Mouse (Mus musculus): ENCODE measurements at regions not wholly inside any gene's neighbourhood (a gene's known extent, or its start where the extent isn't known, plus 50 kb on each side); places are given as distances from the start of the nearest gene placed in this dataset.

DNA sequence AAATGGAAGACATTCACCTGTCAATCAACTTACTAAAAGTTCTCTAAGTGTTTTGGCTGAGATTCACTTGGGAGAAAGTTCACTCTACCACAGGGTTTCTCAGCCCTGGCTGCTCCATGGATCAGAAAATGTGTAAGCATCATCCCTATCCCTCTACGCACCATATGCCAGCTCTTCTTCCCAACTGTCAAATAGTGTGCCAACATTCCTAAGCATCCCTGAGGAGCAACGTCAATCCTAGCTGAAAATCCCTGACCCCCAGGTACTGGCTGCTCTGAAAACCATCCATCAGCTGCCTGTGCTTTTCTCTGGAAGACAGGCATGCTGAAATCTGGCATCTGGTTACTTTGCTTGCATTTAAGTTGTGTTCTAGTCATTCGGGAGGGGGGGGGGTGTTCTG, 436.5 kb upstream of the Gcfc2 start:
- no peaks in the 10 kb centered on the region for H3K36me3 ChIP-seq (replicated peaks; ENCODE audit: control insufficient read depth, insufficient read depth, low read length)
- TF ChIP-seq EP300 (IDR thresholded peaks at IDR 0.05; ENCODE audit: low read depth): no peak
- TF ChIP-seq CTCF (IDR thresholded peaks at IDR 0.05; ENCODE audit: low read depth): no peak
- no peaks in the 10 kb centered on the region for H3K9me3 ChIP-seq (replicated peaks; ENCODE audit: control insufficient read depth, low read length)
- WGBS: 58% methylated on average over 3 of the region's 3 CpGs
- H3K4me2 ChIP-seq (ENCODE audit: low read depth, low read length): no peak overlapping the region
- no peaks in the 10 kb centered on the region for H3K27me3 ChIP-seq (ENCODE audit: control insufficient read depth, insufficient read depth, low read length)
- DNase-seq (ENCODE audit: low spot score): no peak
- no peaks in the 10 kb centered on the region for H3K4me1 ChIP-seq (ENCODE audit: control insufficient read depth, insufficient read depth)
- ATAC-seq (ENCODE audit: insufficient read depth, low read depth): no peak
- H3K27ac ChIP-seq (ENCODE audit: low read depth): no peak overlapping the region
- H3K9ac ChIP-seq (replicated peaks; ENCODE audit: low read depth, low read length): no peak overlapping the region
- H3K4me3 ChIP-seq (ENCODE audit: low read depth, low read length): no peak overlapping the region

DNA sequence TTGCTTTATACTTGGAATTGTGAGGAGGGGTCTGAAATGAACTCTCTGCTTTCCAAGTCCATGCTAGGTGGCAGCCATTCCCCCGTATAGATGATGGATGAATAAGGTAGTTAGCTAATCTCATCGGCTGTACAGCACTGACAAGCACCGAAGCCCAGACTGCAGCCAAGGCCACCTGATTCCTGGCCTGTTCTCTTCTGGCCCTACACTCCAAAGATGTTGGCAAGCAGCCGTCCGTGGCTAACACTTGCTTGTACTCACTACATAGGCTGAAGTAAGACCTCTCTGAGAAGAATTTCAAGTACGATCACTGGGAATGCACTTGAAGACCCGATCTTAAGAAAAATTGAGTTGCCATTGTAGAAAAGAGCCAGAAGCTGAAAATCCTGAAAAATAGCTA, 427.2 kb upstream of the Gcfc2 start:
- no peaks in the 10 kb centered on the region for H3K9me3 ChIP-seq (replicated peaks; ENCODE audit: control insufficient read depth, low read length)
- H3K36me3 ChIP-seq (replicated peaks; ENCODE audit: control insufficient read depth, insufficient read depth, low read length): no peaks in the 10 kb centered on the region
- no peaks in the 10 kb centered on the region for H3K27me3 ChIP-seq (ENCODE audit: control insufficient read depth, insufficient read depth, low read length)
- TF ChIP-seq CTCF (IDR thresholded peaks at IDR 0.05; ENCODE audit: low read depth): no peak
- TF ChIP-seq EP300 (IDR thresholded peaks at IDR 0.05; ENCODE audit: low read depth): no peak
- H3K4me2 ChIP-seq (ENCODE audit: low read depth, low read length): no peak overlapping the region
- no peak overlapping the region for H3K9ac ChIP-seq (replicated peaks; ENCODE audit: low read depth, low read length)
- WGBS: 83% methylated on average over 7 of the region's 7 CpGs
- H3K4me1 ChIP-seq (ENCODE audit: control insufficient read depth, insufficient read depth): no peaks in the 10 kb centered on the region
- H3K4me3 ChIP-seq (ENCODE audit: low read depth, low read length): no peak overlapping the region
- DNase-seq (ENCODE audit: low spot score) (no peak), ATAC-seq (ENCODE audit: insufficient read depth, low read depth) (no peak)
- no peak overlapping the region for H3K27ac ChIP-seq (ENCODE audit: low read depth)

DNA sequence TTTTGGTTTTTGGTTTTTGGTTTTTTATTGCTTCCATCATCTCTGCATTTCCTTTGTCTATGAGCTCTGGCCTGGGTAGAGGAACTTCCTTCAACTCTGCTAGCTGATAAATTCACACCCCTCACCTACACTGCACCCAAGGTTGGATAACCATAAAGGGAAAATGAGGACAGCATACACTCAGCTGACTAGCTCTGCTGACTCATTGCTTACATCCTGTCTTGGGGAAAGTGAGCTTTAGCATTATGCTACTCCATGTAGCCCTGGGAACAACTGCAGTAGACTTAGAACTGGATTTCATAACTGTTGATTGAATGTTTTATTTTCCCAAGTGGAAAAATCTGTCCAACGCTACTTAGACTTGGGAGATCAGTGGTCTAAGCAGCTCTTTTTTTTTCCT, 406.3 kb upstream of the Gcfc2 start:
- Histone ChIP-seq H3K4me1 (ENCODE audit: control insufficient read depth, insufficient read depth) (no peaks in the 10 kb centered on the region), H3K9ac (replicated peaks; ENCODE audit: low read depth, low read length) (no peak overlapping the region), H3K4me2 (ENCODE audit: low read depth, low read length) (no peak overlapping the region), H3K27ac (ENCODE audit: low read depth) (no peak overlapping the region), H3K9me3 (replicated peaks; ENCODE audit: control insufficient read depth, low read length) (no peaks in the 10 kb centered on the region), H3K27me3 (ENCODE audit: control insufficient read depth, insufficient read depth, low read length) (no peaks in the 10 kb centered on the region), H3K4me3 (ENCODE audit: low read depth, low read length) (no peak overlapping the region), H3K36me3 (replicated peaks; ENCODE audit: control insufficient read depth, insufficient read depth, low read length) (no peaks in the 10 kb centered on the region)
- TF ChIP-seq EP300 (IDR thresholded peaks at IDR 0.05; ENCODE audit: low read depth) (no peak), CTCF (IDR thresholded peaks at IDR 0.05; ENCODE audit: low read depth) (no peak)
- ATAC-seq (ENCODE audit: insufficient read depth, low read depth) (no peak), DNase-seq (ENCODE audit: low spot score) (no peak)
- 74% methylated on average over 1 of the region's 1 CpGs for WGBS

DNA sequence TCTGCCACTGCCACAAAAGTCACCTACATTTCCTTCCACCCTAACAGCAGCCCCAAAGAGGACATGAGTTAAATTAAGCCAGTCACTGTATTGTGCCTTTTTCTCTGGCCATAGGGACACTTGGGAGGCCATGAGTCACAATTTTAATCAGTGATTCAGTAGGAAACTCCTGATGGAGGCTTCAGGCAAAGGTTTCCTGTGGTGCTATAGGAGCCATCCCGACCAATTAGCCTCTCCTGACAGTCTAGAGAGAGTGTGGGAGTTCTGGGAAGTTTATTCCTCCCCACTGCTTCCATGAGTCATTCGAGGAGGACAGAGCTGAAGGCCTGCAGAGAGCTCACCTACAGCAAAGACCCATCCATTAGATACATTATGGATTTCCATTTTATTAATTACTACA, 361.2 kb upstream of the Gcfc2 start:
- ATAC-seq (ENCODE audit: insufficient read depth, low read depth) (no peak), DNase-seq (ENCODE audit: low spot score) (no peak)
- TF ChIP-seq CTCF (IDR thresholded peaks at IDR 0.05; ENCODE audit: low read depth) (no peak), EP300 (IDR thresholded peaks at IDR 0.05; ENCODE audit: low read depth) (no peak)
- Histone ChIP-seq H3K9ac (replicated peaks; ENCODE audit: low read depth, low read length) (no peak overlapping the region), H3K4me3 (ENCODE audit: low read depth, low read length) (no peak overlapping the region), H3K27me3 (ENCODE audit: control insufficient read depth, insufficient read depth, low read length) (no peaks in the 10 kb centered on the region), H3K4me2 (ENCODE audit: low read depth, low read length) (no peak overlapping the region), H3K4me1 (ENCODE audit: control insufficient read depth, insufficient read depth) (no peaks in the 10 kb centered on the region), H3K36me3 (replicated peaks; ENCODE audit: control insufficient read depth, insufficient read depth, low read length) (no peaks in the 10 kb centered on the region), H3K9me3 (replicated peaks; ENCODE audit: control insufficient read depth, low read length) (no peaks in the 10 kb centered on the region), H3K27ac (ENCODE audit: low read depth) (no peak overlapping the region)
- WGBS: 44% methylated on average over 2 of the region's 2 CpGs

DNA sequence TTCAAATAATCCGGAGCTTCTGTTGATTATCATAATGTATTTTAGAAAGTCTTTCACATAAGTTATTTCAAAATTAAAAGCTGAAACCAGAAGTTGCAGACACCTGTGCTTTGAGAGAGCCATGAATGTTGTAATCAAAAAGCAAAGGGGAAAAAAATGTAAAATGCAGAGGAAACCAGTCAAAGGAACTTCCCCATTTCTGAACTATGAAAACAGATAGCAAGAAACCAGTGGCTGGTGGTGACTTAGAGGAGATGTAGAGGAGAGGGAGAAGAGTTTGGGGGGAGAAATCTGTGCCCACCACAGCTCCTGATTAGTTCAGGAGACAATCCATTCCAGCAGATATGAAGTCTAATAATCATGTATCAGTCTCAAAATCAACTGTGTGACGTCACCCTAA, 360.3 kb upstream of the Gcfc2 start:
- H3K27ac ChIP-seq (ENCODE audit: low read depth): no peak overlapping the region
- H3K9me3 ChIP-seq (replicated peaks; ENCODE audit: control insufficient read depth, low read length): no peaks in the 10 kb centered on the region
- H3K4me1 ChIP-seq (ENCODE audit: control insufficient read depth, insufficient read depth): no peaks in the 10 kb centered on the region
- DNase-seq (ENCODE audit: low spot score) (no peak), ATAC-seq (ENCODE audit: insufficient read depth, low read depth) (no peak)
- no peaks in the 10 kb centered on the region for H3K36me3 ChIP-seq (replicated peaks; ENCODE audit: control insufficient read depth, insufficient read depth, low read length)
- TF ChIP-seq EP300 (IDR thresholded peaks at IDR 0.05; ENCODE audit: low read depth): no peak
- TF ChIP-seq CTCF (IDR thresholded peaks at IDR 0.05; ENCODE audit: low read depth): no peak
- WGBS: 75% methylated on average over 2 of the region's 2 CpGs
- H3K27me3 ChIP-seq (ENCODE audit: control insufficient read depth, insufficient read depth, low read length): no peaks in the 10 kb centered on the region
- H3K4me2 ChIP-seq (ENCODE audit: low read depth, low read length): no peak overlapping the region
- no peak overlapping the region for H3K4me3 ChIP-seq (ENCODE audit: low read depth, low read length)
- H3K9ac ChIP-seq (replicated peaks; ENCODE audit: low read depth, low read length): no peak overlapping the region

DNA sequence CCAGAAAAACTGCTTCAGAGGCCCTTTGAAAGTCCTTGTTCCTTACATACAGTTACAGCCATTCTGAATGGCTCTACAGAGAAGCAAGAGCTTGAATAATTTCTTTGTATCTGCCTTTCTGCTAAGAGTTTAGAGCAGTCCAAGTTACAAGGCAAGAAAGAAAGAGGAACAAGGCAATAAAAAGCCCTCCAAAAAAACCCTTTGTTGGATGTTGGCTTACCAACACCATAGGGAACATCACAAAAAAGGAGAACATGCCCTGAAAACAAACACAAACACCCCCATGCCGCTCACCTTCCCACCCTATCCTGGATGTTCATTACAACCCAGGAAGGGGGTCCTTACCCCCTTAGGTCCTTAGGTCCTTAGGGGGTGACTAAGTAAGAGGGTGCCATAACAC, 359.2 kb upstream of the Gcfc2 start:
- no peaks in the 10 kb centered on the region for H3K27me3 ChIP-seq (ENCODE audit: control insufficient read depth, insufficient read depth, low read length)
- no peak overlapping the region for H3K4me3 ChIP-seq (ENCODE audit: low read depth, low read length)
- H3K36me3 ChIP-seq (replicated peaks; ENCODE audit: control insufficient read depth, insufficient read depth, low read length): no peaks in the 10 kb centered on the region
- TF ChIP-seq CTCF (IDR thresholded peaks at IDR 0.05; ENCODE audit: low read depth): no peak
- no peak for TF ChIP-seq EP300 (IDR thresholded peaks at IDR 0.05; ENCODE audit: low read depth)
- H3K27ac ChIP-seq (ENCODE audit: low read depth): no peak overlapping the region
- H3K9me3 ChIP-seq (replicated peaks; ENCODE audit: control insufficient read depth, low read length): no peaks in the 10 kb centered on the region
- 91% methylated on average over 1 of the region's 1 CpGs for WGBS
- DNase-seq (ENCODE audit: low spot score): no peak
- ATAC-seq (ENCODE audit: insufficient read depth, low read depth): no peak
- no peak overlapping the region for H3K4me2 ChIP-seq (ENCODE audit: low read depth, low read length)
- H3K9ac ChIP-seq (replicated peaks; ENCODE audit: low read depth, low read length): no peak overlapping the region
- H3K4me1 ChIP-seq (ENCODE audit: control insufficient read depth, insufficient read depth): no peaks in the 10 kb centered on the region

All from heart, postnatal 0 days (tissue).